Mouse (Mus musculus): ENCODE measurements around the gene Hcn1. TPM values are rescaled to one million over a fixed set of nuclear protein-coding genes. Genes with fewer than 3 reads are reported as not detected.
A peak's percentile ranks its signal among the peaks of the same experiment; 100 is the strongest.
"Not testable (repeated sequence)": the region's sequence is repeated elsewhere in the genome, so short reads cannot be mapped to it uniquely, and the experiment has no call there.

Gene Hcn1
- polyA plus RNA-seq, 1 experiment from 2014 or later, result 0.07 TPM

DNA sequence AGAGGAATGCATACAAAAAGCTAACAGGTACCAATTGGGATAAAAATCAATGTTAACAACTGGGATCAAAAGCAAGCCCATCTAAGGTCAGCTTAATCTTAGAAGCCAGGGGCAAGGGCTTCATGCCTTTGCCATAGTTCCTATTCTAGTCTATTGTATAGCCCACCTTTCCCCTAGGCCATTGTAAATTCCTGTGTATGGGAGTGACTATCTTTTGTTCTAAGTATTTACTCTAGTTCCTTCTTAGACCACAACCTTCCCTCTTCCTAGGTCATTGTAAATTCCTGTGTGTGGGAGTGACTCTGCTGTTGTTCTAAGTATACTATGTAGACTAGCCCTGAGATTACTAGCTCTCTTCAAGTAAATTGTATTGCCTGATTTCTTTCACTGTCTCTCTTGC, 420.8 kb downstream of the Hcn1 start:
- DNase-seq (ENCODE audit: low spot score); H3K36me3 ChIP-seq; H3K4me1 ChIP-seq (replicated peaks); H3K27ac ChIP-seq; H3K27me3 ChIP-seq (ENCODE audit: insufficient read depth, poor library complexity, severe bottlenecking); H3K4me3 ChIP-seq; H3K9me3 ChIP-seq: not testable (repeated sequence)

- no peaks in the 10 kb centered on the region for H3K27me3 ChIP-seq (ENCODE audit: insufficient read depth, poor library complexity, severe bottlenecking)
- H3K4me1 ChIP-seq (replicated peaks), result 0 out of 2 replicates have a peak, but pooled peaks cover 5% of the 10 kb centered on the region
- no peak overlapping the region for H3K27ac ChIP-seq
- no peak overlapping the region for H3K4me3 ChIP-seq
- no peaks in the 10 kb centered on the region for H3K36me3 ChIP-seq
- no peak for DNase-seq (ENCODE audit: low spot score)
- H3K9me3 ChIP-seq, result no peaks in the 10 kb centered on the region
- WGBS, result 85% methylated on average over 5 of the region's 5 CpGs
Measured at GRCm38 (mm10) chr13:118023381-118023780, 421.3 kb downstream of the Hcn1 start.

DNA sequence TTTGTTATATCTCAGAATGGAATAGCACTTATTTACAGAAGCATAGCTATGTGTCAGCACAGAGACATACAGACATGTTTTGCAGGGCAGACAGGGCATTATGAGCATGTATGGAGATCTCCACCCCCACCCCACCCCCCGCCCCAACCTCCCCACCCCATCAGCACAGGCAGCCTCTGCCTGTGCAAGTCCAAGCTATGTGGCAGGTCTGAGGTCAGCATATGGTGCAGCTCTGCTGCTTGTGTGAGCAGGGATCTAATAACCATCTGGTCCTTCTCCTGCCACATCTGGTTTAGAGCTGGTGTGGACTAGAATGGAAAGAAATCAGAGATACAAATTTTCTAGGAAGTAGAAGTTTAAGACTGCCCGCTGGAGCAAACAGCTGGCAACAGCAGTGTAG, 424.4 kb downstream of the Hcn1 start:
- H3K27ac ChIP-seq, result no peak overlapping the region
- DNase-seq (ENCODE audit: low spot score), result peak; percentile 8
- 80% methylated on average over 2 of the region's 2 CpGs for WGBS

GRCm38 (mm10) chr13:118027868-118028267, 425.7 kb downstream of the Hcn1 start:
- H3K27ac ChIP-seq, result no peak overlapping the region
- H3K27me3 ChIP-seq (ENCODE audit: insufficient read depth, poor library complexity, severe bottlenecking), result no peaks in the 10 kb centered on the region
- H3K4me3 ChIP-seq, result no peak overlapping the region
- H3K9me3 ChIP-seq, result no peaks in the 10 kb centered on the region
- WGBS, result 48% methylated on average over 3 of the region's 3 CpGs
- H3K4me1 ChIP-seq (replicated peaks), result 0 out of 2 replicates have a peak, but pooled peaks cover 3% of the 10 kb centered on the region
- no peak for DNase-seq (ENCODE audit: low spot score)
- H3K36me3 ChIP-seq, result no peaks in the 10 kb centered on the region

More for the DNA sequence above, 424.4 kb downstream of the Hcn1 start:
- Histone ChIP-seq H3K36me3 (no peaks in the 10 kb centered on the region), H3K4me1 (replicated peaks) (0 out of 2 replicates have a peak, but pooled peaks cover 3% of the 10 kb centered on the region), H3K27me3 (ENCODE audit: insufficient read depth, poor library complexity, severe bottlenecking) (no peaks in the 10 kb centered on the region), H3K9me3 (no peaks in the 10 kb centered on the region), H3K4me3 (no peak overlapping the region)

DNA sequence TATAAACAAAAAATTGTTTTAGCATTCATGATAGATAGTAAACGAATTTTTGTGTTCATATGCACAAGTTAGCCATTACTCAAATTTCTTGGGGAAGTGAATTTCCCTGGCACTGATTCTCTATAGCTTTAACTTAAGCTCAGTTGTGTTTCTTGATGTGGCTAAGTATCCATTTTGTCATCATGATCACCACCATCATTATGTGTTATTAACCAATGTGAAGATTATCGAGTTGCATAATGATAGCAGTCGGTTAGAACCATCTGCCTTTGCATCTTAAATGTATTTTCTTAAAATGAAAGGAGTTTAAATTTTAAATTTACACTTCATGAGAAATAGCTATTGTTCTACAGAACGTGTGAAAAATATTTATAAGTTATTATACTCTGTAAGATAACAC, 426.5 kb downstream of the Hcn1 start:
- H3K36me3 ChIP-seq, result no peaks in the 10 kb centered on the region
- 0 out of 2 replicates have a peak, but pooled peaks cover 3% of the 10 kb centered on the region for H3K4me1 ChIP-seq (replicated peaks)
- H3K27me3 ChIP-seq (ENCODE audit: insufficient read depth, poor library complexity, severe bottlenecking), result no peaks in the 10 kb centered on the region
- 86% methylated on average over 4 of the region's 4 CpGs for WGBS
- H3K9me3 ChIP-seq, result no peaks in the 10 kb centered on the region
- no peak for DNase-seq (ENCODE audit: low spot score)
- no peak overlapping the region for H3K27ac ChIP-seq
- H3K4me3 ChIP-seq, result no peak overlapping the region

DNA sequence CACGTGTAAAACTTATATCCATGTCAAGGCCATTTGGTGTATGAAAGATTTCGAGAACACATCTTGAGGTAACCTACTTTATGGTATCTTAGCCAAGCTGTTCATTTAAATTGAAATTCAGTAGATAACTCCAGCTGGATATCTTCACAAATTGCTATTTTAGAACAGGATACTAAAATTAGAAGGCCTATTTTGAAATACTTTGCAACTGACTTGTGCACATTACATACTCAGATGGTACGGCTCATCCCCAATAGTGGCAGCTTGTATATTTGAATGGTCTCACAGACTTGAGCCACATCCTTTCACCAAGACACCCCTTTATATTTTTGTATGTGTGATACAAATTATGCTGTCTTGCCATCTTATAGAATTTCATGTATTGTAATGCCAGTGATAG, 427.5 kb downstream of the Hcn1 start:
- 86% methylated on average over 3 of the region's 3 CpGs for WGBS
- no peak overlapping the region for H3K27ac ChIP-seq
- no peak for DNase-seq (ENCODE audit: low spot score)
- H3K27me3 ChIP-seq (ENCODE audit: insufficient read depth, poor library complexity, severe bottlenecking), result no peaks in the 10 kb centered on the region
- no peaks in the 10 kb centered on the region for H3K9me3 ChIP-seq
- no peaks in the 10 kb centered on the region for H3K36me3 ChIP-seq
- H3K4me1 ChIP-seq (replicated peaks), result 0 out of 2 replicates have a peak, but pooled peaks cover 3% of the 10 kb centered on the region
- H3K4me3 ChIP-seq, result no peak overlapping the region

GRCm38 (mm10) chr13:118035598-118035997, 433.5 kb downstream of the Hcn1 start:
- Histone ChIP-seq H3K4me1 (replicated peaks) (no peaks in the 10 kb centered on the region), H3K36me3 (no peaks in the 10 kb centered on the region), H3K27me3 (ENCODE audit: insufficient read depth, poor library complexity, severe bottlenecking) (no peaks in the 10 kb centered on the region), H3K4me3 (no peak overlapping the region), H3K27ac (no peak overlapping the region), H3K9me3 (no peaks in the 10 kb centered on the region)
- no peak for DNase-seq (ENCODE audit: low spot score)
- 82% methylated on average over 5 of the region's 5 CpGs for WGBS
